Mouse (Mus musculus): Measurements from ENCODE around the gene Tenm2. TPM values are rescaled to one million over a fixed set of nuclear protein-coding genes. Genes with fewer than 3 reads are reported as not detected.
A peak's percentile ranks its signal among the peaks of the same experiment; 100 is the strongest.

Gene Tenm2
- total and polyA plus RNA-seq, 3 experiments, result not detected

DNA sequence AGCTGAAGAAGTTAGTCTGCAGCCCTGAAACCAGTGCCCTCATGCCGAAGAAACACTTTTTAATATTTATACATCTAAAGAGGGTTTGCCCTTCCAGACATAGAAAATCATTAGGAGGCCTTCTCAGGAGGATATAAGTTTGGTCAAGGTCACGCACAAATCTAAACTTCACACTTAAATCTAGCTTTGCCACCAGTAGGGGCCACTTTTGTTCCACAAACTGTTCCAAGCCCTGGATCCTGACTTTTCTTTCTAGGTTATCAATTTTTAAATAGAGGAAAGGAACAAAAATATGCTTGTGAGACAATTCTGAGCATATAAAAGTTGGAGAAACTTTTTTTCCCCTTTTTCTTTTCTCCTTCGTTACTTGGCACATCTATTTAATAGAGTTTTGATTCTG is 989.6 kb downstream of the Tenm2 start:
- TF ChIP-seq MYB (IDR thresholded peaks at IDR 0.05; ENCODE audit: low read depth, low read length) (no peak), CTCF (IDR thresholded peaks at IDR 0.05 in 2 of 3, conservative IDR thresholded peaks at IDR 0.05 in 1 of 3; ENCODE audit: control insufficient read depth in 1 of 3, insufficient read depth in 1 of 3, low read depth in 2 of 3, low read length in 3 of 3, poor library complexity in 1 of 3, severe bottlenecking in 1 of 3) (peak in 1 of 3 experiments; percentile 13; a peak in 1 of 6 replicates), USF2 (IDR thresholded peaks at IDR 0.05; ENCODE audit: borderline replicate concordance in 1 of 2, insufficient read depth in 1 of 2, low read depth in 1 of 2, low read length in 2 of 2) (no peak), TAL1 (IDR thresholded peaks at IDR 0.05; ENCODE audit: low read length) (no peak), RAD21 (IDR thresholded peaks at IDR 0.05; ENCODE audit: low read depth, low read length) (peak; percentile 16), KAT2A (conservative IDR thresholded peaks at IDR 0.05; ENCODE audit: low read depth, low read length) (no peak), ZC3H11A (IDR thresholded peaks at IDR 0.05; ENCODE audit: low read depth, low read length) (no peak), JUND (IDR thresholded peaks at IDR 0.05; ENCODE audit: low read depth, low read length) (no peak), ZNF384 (IDR thresholded peaks at IDR 0.05; ENCODE audit: low read depth, low read length) (no peak), TBP (IDR thresholded peaks at IDR 0.05; ENCODE audit: low read depth, low read length) (no peak), EP300 (IDR thresholded peaks at IDR 0.05; ENCODE audit: low read depth in 1 of 2, low read length in 2 of 2) (no peak), MEF2A (IDR thresholded peaks at IDR 0.05; ENCODE audit: extremely low read depth, insufficient replicate concordance, low read depth, low read length, poor library complexity, severe bottlenecking) (no peak), POLR2AphosphoS2 (IDR thresholded peaks at IDR 0.05; ENCODE audit: low read length) (no peak), UBTF (IDR thresholded peaks at IDR 0.05; ENCODE audit: borderline replicate concordance, insufficient read depth, low read depth, low read length) (no peak), GATA1 (IDR thresholded peaks at IDR 0.05; ENCODE audit: low read depth, low read length) (no peak), SIN3A (IDR thresholded peaks at IDR 0.05; ENCODE audit: low read length) (no peak), RCOR1 (IDR thresholded peaks at IDR 0.05; ENCODE audit: low read depth, low read length) (no peak)
- DNase-seq (ENCODE audit: low read depth, low spot score), result no peak
- Histone ChIP-seq H3K4me3 (ENCODE audit: control insufficient read depth in 1 of 2, insufficient read depth in 1 of 2, low read depth in 2 of 2, low read length in 2 of 2) (no peak overlapping the region), H3K27ac (ENCODE audit: control insufficient read depth, low read depth, low read length) (no peak overlapping the region), H3K9me3 (replicated peaks; ENCODE audit: insufficient read depth, low read length) (no peaks in the 10 kb centered on the region), H3K27me3 (ENCODE audit: control insufficient read depth in 1 of 2, insufficient read depth in 2 of 2, low read length in 2 of 2) (no peaks in the 10 kb centered on the region), H3K4me1 (ENCODE audit: control insufficient read depth in 1 of 2, insufficient read depth in 2 of 2, low read length in 2 of 2) (no peaks in the 10 kb centered on the region), H3K9ac (ENCODE audit: control insufficient read depth, low read depth, low read length, poor library complexity, severe bottlenecking) (no peak overlapping the region), H3K36me3 (ENCODE audit: control insufficient read depth in 1 of 2, insufficient read depth in 2 of 2, low read length in 2 of 2) (no peaks in the 10 kb centered on the region), H3K79me2 (ENCODE audit: control insufficient read depth, insufficient read depth, low read length, poor library complexity) (no peaks in the 10 kb centered on the region)

DNA sequence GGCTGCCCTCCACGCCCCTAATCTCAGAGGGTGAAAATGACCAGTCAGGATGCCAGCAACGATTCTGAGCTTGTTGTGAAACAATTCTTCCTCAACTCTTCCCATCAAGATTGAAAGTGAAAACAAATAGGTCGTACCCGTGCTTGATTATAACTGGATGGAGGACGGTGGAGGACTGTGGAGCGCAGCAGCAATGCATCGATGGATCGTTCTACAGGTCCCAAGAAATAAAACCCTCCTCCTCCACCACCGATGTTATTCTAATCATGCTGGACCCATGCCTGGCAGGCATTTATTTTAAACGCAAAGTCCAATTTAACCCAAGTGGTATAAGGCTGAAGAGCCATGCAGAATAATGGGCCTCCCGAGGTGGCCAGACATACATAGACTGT is 991.3 kb downstream of the Tenm2 start:
- H3K4me1 ChIP-seq (ENCODE audit: control insufficient read depth in 1 of 2, insufficient read depth in 2 of 2, low read length in 2 of 2), result no peaks in the 10 kb centered on the region
- no peaks in the 10 kb centered on the region for H3K36me3 ChIP-seq (ENCODE audit: control insufficient read depth in 1 of 2, insufficient read depth in 2 of 2, low read length in 2 of 2)
- no peaks in the 10 kb centered on the region for H3K79me2 ChIP-seq (ENCODE audit: control insufficient read depth, insufficient read depth, low read length, poor library complexity)
- no peak overlapping the region for H3K4me3 ChIP-seq (ENCODE audit: control insufficient read depth in 1 of 2, insufficient read depth in 1 of 2, low read depth in 2 of 2, low read length in 2 of 2)
- H3K27ac ChIP-seq (ENCODE audit: control insufficient read depth, low read depth, low read length), result no peak overlapping the region
- TF ChIP-seq TBP (IDR thresholded peaks at IDR 0.05; ENCODE audit: low read depth, low read length) (no peak), TCF12 (IDR thresholded peaks at IDR 0.05; ENCODE audit: low read depth, low read length) (no peak), BHLHE40 (IDR thresholded peaks at IDR 0.05; ENCODE audit: borderline replicate concordance, low read depth, low read length) (no peak), ELF1 (IDR thresholded peaks at IDR 0.05; ENCODE audit: low read depth, low read length) (no peak), ZKSCAN1 (IDR thresholded peaks at IDR 0.05; ENCODE audit: low read depth, low read length) (no peak), MAZ (IDR thresholded peaks at IDR 0.05; ENCODE audit: low read depth, low read length) (no peak), RCOR1 (IDR thresholded peaks at IDR 0.05; ENCODE audit: low read depth, low read length) (no peak), POLR2A (IDR thresholded peaks at IDR 0.05; ENCODE audit: control insufficient read depth in 1 of 2, insufficient read depth in 1 of 2, low read depth in 1 of 2, low read length in 2 of 2, poor library complexity in 1 of 2) (no peak), NELFE (IDR thresholded peaks at IDR 0.05; ENCODE audit: low read depth, low read length) (no peak), NRF1 (IDR thresholded peaks at IDR 0.05; ENCODE audit: insufficient read depth, low read depth, low read length, poor library complexity, severe bottlenecking) (no peak), POLR2AphosphoS5 (IDR thresholded peaks at IDR 0.05; ENCODE audit: borderline replicate concordance, low read depth, low read length) (no peak), MXI1 (IDR thresholded peaks at IDR 0.05; ENCODE audit: low read depth, low read length) (no peak), CHD2 (IDR thresholded peaks at IDR 0.05; ENCODE audit: low read length) (no peak)
- H3K27me3 ChIP-seq (ENCODE audit: control insufficient read depth in 1 of 2, insufficient read depth in 2 of 2, low read length in 2 of 2), result no peaks in the 10 kb centered on the region
- no peak for DNase-seq (ENCODE audit: low read depth, low spot score)
- no peak overlapping the region for H3K9ac ChIP-seq (ENCODE audit: control insufficient read depth, low read depth, low read length, poor library complexity, severe bottlenecking)
- no peaks in the 10 kb centered on the region for H3K9me3 ChIP-seq (replicated peaks; ENCODE audit: insufficient read depth, low read length)

Data from MEL (cell line).